Mouse (Mus musculus): ENCODE data around the gene Gsn.

- TF ChIP-seq TCF3 (IDR thresholded peaks at IDR 0.05; ENCODE audit: insufficient read length, low read depth) (no peak), MAX (IDR thresholded peaks at IDR 0.05; ENCODE audit: low read depth) (no peak), USF1 (IDR thresholded peaks at IDR 0.05; ENCODE audit: low read depth) (no peak), MYOD1 (IDR thresholded peaks at IDR 0.05; ENCODE audit: control insufficient read depth in 1 of 3, insufficient read length in 2 of 3, low read depth in 2 of 3) (no peak), POLR2A (IDR thresholded peaks at IDR 0.05; ENCODE audit: insufficient read length, low read depth) (no peak), E2F4 (IDR thresholded peaks at IDR 0.05; ENCODE audit: insufficient read depth) (no peak), POLR2AphosphoS2 (IDR thresholded peaks at IDR 0.05; ENCODE audit: insufficient read length, low read depth) (no peak), MYOG (IDR thresholded peaks at IDR 0.05; ENCODE audit: control insufficient read depth in 1 of 3, insufficient read depth in 1 of 3, insufficient read length in 2 of 3, low read depth in 2 of 3) (no peak), SRF (IDR thresholded peaks at IDR 0.05; ENCODE audit: control insufficient read depth, insufficient read length, low read depth) (no peak), TCF12 (IDR thresholded peaks at IDR 0.05; ENCODE audit: insufficient read depth, poor library complexity, severe bottlenecking) (no peak), CEBPB (IDR thresholded peaks at IDR 0.05; ENCODE audit: insufficient read depth, poor library complexity, severe bottlenecking) (no peak), REST (IDR thresholded peaks at IDR 0.05; ENCODE audit: insufficient read depth, insufficient read length) (no peak)
Measured at GRCm38 (mm10) chr2:35288758-35289635, 32.8 kb downstream of the Gsn start.
